Mouse (Mus musculus): ENCODE measurements around the gene Prdx3. TPM values are rescaled to one million over a fixed set of nuclear protein-coding genes. Genes with fewer than 3 reads are reported as not detected.

Prdx3 gene
- total RNA-seq (2021) = 100 to 1,000 TPM; 362 to 371 TPM

DNA sequence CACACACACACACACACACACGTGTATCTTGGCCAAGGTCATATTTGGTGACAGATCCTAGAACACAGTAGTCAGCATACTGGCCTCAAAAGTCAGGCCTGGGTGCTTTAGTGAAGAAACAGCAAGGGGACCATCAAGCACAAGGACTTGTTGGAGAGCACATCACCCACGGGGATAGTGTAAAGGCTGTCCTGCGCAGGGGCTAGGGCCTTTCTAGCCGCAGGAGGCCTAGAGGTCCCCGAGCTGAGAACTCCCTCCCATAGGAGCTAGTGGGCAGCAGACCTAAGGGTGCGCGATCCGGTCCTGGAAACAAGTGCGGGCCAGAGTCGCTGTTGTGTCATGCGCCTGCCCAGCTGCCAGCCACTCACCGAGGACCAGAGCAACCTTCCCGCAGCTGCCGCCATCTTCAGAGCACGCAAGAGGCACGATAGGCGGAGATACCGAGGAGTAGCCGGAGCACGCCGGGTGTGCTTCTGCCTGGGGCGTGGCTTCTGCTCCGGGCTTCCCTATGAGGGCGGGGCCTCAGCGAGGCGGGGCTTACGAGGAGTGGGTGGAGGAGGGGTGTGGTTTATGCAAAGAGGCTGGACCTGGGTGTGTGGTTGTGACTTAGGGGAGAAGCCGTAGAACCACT is at the start of gene Prdx3:
TSS of gene Prdx3 (minus strand) at position 493 of the 631 bp plus-strand sequence.
- intact Hi-C loops (cut with DNase I) = no loop called here
- peak; percentile 94 for DNase-seq (ENCODE audit: low spot score)

DNA sequence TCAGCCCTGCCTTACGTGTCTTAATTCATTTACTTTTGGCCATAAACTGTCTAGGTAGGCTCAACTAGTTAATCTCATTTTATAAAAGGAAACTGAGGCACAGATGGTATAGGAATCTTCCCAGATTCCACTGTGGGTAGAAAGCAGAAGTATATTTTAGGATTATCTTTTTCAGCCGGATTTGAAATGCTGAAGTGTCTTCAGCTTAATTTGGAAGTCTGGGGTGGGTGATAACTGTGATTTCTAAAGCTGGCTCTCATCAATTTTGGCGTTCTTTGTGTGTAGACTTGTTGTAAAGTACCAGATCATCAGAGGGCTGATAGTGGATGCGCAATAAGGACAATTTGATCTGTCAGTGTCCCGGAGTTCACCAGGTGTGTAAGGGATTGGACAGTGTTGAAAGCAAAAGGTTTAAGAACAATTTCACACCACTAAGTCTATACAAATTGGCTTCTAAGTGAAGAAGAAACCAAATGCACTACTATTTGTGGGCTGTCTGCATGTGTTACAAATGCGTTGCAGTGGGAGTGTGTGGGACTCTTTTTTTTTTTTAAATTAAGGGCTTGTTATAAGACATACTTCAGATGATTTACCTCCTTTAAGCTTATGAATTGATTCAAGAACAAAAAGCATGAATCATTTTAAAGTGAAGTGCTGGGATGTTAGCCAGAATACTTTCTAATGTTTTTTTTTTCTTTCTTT is 42.7 kb upstream of the Prdx3 start:
- no peak for DNase-seq (ENCODE audit: low spot score)
- intact Hi-C loops (cut with DNase I) = no loop called here

- DNase-seq (ENCODE audit: low spot score) = no peak
- intact Hi-C loops (cut with DNase I) = no loop called here
Observed at GRCm38 (mm10) chr19:60915862-60916261, 41.5 kb upstream of the Prdx3 start.

- DNase-seq (ENCODE audit: low spot score) = no peak
- intact Hi-C loops (cut with DNase I) = no loop called here
Observed at GRCm38 (mm10) chr19:60915236-60915635, 40.9 kb upstream of the Prdx3 start.

- intact Hi-C loops (cut with DNase I) = no loop called here
- DNase-seq (ENCODE audit: low spot score) = no peak
Observed at GRCm38 (mm10) chr19:60911653-60912052, 37.3 kb upstream of the Prdx3 start.

GRCm38 (mm10) chr19:60910304-60910703 is 35.9 kb upstream of the Prdx3 start:
- intact Hi-C loops (cut with DNase I) = no loop called here
- no peak for DNase-seq (ENCODE audit: low spot score)

GRCm38 (mm10) chr19:60905477-60905876 is 31.1 kb upstream of the Prdx3 start:
- intact Hi-C loops (cut with DNase I) = no loop called here
- no peak for DNase-seq (ENCODE audit: low spot score)

DNA sequence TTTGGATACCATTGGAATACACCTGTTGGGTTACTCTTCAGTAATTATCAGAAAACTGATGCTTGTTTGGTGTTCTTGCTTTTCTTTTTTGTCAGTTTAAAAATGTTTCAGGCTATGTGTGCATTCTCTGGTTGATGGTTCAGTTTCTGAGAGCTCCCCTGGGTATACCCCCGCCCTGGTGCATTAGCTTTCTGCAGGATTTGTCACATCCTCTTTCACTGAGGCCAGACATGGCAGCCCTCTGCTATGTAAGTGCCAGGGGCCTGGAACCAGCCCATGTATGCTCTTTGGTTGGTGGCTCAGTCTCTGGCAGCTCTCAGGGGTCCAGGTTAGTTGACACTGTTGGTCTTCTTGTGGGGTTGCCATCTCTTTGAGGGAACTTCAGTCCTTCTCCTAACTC is 29.6 kb upstream of the Prdx3 start:
- DNase-seq (ENCODE audit: low spot score) = no peak
- intact Hi-C loops (cut with DNase I) = no loop called here

DNA sequence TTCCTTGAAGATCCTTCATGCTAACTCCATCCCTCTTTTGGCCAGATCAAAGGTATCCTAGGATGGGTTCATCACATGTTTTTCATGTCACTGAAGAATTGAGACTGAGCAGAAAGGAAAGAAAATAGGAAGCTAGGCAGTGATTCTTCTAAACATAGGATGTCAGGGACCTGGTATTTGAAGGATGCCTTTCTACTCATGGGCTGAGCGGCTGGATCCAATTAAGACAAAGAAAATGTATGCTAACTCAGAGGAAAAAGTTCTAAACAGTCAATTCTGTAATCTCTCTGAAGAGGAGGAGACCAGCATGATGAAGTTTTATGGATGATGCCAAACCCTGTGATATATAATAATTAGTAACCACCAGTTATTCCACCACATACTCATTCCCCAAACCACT is 28.8 kb upstream of the Prdx3 start:
- DNase-seq (ENCODE audit: low spot score) = no peak
- intact Hi-C loops (cut with DNase I) = no loop called here

- DNase-seq (ENCODE audit: low spot score) = no peak
- intact Hi-C loops (cut with DNase I) = no loop called here
Observed at GRCm38 (mm10) chr19:60895251-60895880, 21.0 kb upstream of the Prdx3 start.

GRCm38 (mm10) chr19:60891934-60892547 is 17.7 kb upstream of the Prdx3 start:
- intact Hi-C loops (cut with DNase I) = loop anchor here (5.0 kb wide), 2 partner anchors 50 to 100 kb away; no protein-coding TSS in a partner anchor
- DNase-seq (ENCODE audit: low spot score) = peak; percentile 15

- DNase-seq (ENCODE audit: low spot score) = no peak
- intact Hi-C loops (cut with DNase I) = loop anchor here (5.0 kb wide), 2 partner anchors 51 to 101 kb away; no protein-coding TSS in a partner anchor
Observed at GRCm38 (mm10) chr19:60891123-60891470, 16.7 kb upstream of the Prdx3 start.

DNA sequence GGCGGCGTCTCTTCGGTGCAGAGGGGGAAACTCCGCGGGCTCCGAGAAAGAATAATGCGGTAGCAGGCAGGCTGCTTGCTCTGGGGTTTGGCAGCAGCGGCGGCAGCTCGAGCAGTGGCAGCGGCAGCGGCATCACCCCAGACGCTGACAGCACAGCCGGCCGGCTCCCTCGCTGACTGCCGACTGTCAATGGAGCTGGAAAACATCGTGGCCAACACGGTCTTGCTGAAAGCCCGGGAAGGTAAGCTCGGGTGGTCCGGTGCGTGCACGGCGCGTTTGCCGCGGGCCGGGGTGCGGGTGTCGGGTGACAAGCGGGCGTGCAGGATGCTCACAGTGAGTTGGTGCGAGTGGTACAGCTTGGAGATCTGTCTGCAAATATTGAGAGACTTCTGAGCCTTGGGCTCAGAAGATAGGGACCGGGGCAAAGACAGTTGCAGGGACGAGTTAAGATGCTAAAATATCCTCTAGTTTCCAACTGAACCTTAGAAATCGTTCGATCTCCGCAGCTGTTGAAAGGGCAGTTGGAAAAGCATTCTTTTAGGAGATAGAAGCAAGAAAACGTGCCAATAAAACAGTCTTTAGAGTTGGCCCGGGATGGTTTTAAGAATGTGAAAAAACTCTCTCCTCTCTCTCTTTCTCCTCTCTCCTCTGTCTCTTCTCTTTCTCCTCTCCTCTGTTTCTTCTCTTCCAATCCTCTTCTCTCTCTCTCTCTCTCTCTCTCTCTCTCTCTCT is 16.2 kb upstream of the Prdx3 start:
- intact Hi-C loops (cut with DNase I) = loop anchor here (5.0 kb wide), 2 partner anchors 52 to 102 kb away; no protein-coding TSS in a partner anchor
- peak; percentile 36 for DNase-seq (ENCODE audit: low spot score)

GRCm38 (mm10) chr19:60889714-60890315 is 15.5 kb upstream of the Prdx3 start, which contains the start of gene Grk5:
Gene Grk5 (plus strand): TSS chr19:60889749.
- peak; percentile 91 for DNase-seq (ENCODE audit: low spot score)
- intact Hi-C loops (cut with DNase I) = loop anchor here (1.0 to 5.0 kb wide), 4 partner anchors 52 to 194 kb away; no protein-coding TSS in a partner anchor

DNA sequence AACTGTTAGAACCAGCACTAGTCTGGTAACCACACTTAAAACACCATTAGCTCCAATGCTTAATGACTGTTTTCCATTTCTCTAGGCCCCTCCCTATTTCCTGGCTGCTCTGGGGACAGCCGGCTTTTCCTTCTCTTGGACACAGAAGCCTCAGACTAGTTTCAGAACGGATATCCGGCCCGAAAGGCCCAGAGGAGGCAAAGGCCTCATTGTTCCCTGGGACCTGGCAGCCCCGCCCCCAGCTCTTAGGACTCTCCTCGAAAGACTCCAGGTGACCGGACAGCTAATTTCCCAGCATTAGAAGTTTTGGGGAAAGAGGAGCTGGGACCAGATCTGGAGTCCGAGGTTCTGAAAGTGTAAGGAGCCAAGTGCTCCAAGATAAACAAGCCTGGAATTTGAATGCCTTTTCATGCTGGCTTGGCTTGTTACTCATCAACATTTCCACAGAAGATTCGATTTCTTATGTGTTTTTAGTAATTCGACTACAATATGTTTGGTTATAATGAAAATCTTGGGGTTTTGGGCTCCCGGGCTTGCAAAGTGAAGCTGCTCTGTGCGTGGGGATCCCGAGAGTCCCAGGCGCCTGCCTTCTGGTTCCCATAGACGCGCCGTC is 14.9 kb upstream of the Prdx3 start:
- DNase-seq (ENCODE audit: low spot score) = peak; percentile 77
- intact Hi-C loops (cut with DNase I) = loop anchor here (1.0 to 2.0 kb wide), 2 partner anchors 176 to 195 kb away; no protein-coding TSS in a partner anchor

GRCm38 (mm10) chr19:60887637-60888036 is 13.3 kb upstream of the Prdx3 start:
- DNase-seq (ENCODE audit: low spot score) = no peak
- intact Hi-C loops (cut with DNase I) = loop anchor here (2.0 kb wide), 1 partner anchor 177 kb away; no protein-coding TSS in a partner anchor

DNA sequence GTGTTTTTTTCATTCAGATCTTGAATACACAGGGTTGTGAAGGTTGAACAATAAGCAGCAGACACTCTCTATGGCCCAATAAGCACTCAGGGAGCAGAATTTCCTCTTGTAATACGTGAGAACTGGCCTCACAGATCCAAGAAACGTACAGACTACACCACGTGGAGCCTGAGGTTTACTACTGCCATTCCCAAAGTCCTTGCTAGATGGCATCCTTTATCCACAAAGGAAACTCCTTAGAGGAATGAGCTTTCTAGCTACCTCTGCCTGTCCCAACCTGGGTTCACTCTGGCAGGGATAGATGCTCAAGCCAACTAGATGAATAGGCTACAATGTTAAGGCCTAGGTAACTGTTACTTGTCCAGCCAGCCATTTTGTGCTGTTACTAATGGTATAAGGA is 8.8 kb upstream of the Prdx3 start:
- intact Hi-C loops (cut with DNase I) = no loop called here
- DNase-seq (ENCODE audit: low spot score) = no peak

GRCm38 (mm10) chr19:60873501-60873900 is 855 bp downstream of the Prdx3 start:
- intact Hi-C loops (cut with DNase I) = no loop called here
- no peak for DNase-seq (ENCODE audit: low spot score)

DNA sequence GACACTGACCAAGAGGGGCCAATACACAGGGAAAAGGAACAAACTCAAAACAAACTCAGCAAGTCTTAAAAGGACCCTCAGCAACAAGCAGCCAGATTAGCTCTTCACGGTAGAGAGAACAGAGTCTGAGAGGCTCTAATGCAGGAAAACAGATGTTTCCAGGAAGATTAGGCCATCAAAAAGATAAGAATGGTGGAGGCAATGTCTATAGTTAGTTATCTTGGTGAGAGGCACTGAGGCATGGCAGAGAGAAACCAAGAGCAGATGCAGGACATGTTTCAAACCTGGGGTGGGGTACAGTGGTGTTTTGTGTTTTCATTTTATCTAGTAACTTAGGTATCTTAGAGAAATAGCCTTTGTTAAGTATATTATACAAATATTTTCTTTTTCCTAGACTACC is 2.1 kb downstream of the Prdx3 start:
- intact Hi-C loops (cut with DNase I) = no loop called here
- no peak for DNase-seq (ENCODE audit: low spot score)

Data from heart, postnatal 25 days (tissue).